Mouse (Mus musculus): ENCODE results near the gene Olfr657.

- TF ChIP-seq CTCF (IDR thresholded peaks at IDR 0.05; ENCODE audit: low read depth, low read length): no peak
- no peak for TF ChIP-seq POLR2A (IDR thresholded peaks at IDR 0.05; ENCODE audit: borderline replicate concordance, low read depth, low read length)
Observed at GRCm38 (mm10) chr7:104580846-104581245, 43.7 kb upstream of the Olfr657 start.
